Mouse (Mus musculus) right cerebral cortex, postnatal 14 days (tissue): Measurements from ENCODE around the gene Fam168a.

Experiments
- DNase-seq: peaks from one replicate; pipeline ENCODE4 v3.0.0; 2022

The Fam168a gene

GRCm38 (mm10) chr7:100871355-100871754 is 164.9 kb downstream of the Fam168a start:
- DNase-seq = no peak

DNA sequence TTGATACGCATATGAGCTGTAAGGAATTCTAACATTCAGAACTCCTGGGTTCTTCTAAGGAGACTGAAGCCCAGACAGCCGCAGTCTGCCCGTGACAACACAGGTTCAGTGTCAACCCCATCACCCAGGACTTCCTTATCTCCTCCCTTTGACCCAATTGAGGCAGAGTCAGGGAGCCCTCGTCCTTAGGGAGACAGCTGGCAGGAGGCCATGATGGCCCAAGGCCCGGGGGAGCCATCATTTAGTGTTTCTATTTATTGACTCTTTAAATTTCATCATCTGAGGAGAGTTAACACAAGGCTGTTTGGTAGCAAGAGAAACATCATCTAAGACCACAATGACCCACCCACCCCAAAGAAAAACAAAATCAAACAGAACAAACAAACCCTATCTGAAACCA is 165.5 kb downstream of the Fam168a start:
- DNase-seq = no peak

GRCm38 (mm10) chr7:100873197-100873596 is 166.8 kb downstream of the Fam168a start:
- DNase-seq = no peak

GRCm38 (mm10) chr7:100875822-100876221 is 169.4 kb downstream of the Fam168a start:
- no peak for DNase-seq

GRCm38 (mm10) chr7:100876293-100876692 is 169.9 kb downstream of the Fam168a start:
- no peak for DNase-seq

DNA sequence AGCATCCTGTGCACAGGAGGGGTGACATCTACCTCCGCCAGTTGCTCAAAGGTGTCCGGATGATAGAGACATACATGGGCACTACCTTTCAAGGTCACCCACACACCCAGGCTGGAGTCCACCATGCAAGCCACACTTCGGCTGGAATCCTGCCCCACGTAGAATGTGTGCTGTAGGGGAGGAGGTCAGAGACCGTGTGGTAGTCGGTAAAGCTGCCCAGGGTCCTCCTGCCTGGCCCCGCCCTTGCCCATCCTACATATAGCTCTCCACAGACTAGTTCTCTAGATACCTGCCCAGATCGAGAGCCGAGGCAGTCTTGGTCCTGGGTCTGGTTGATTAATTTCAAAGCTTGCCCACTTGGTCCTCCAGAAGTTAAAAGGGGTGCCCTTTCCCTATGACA is 170.3 kb downstream of the Fam168a start:
- no peak for DNase-seq

- DNase-seq = peak; percentile 80
These were observed 173.2 kb downstream of the Fam168a start for GRCm38 (mm10) chr7:100879595-100879994.

GRCm38 (mm10) chr7:100881531-100881930 is 175.1 kb downstream of the Fam168a start:
- DNase-seq = no peak

DNA sequence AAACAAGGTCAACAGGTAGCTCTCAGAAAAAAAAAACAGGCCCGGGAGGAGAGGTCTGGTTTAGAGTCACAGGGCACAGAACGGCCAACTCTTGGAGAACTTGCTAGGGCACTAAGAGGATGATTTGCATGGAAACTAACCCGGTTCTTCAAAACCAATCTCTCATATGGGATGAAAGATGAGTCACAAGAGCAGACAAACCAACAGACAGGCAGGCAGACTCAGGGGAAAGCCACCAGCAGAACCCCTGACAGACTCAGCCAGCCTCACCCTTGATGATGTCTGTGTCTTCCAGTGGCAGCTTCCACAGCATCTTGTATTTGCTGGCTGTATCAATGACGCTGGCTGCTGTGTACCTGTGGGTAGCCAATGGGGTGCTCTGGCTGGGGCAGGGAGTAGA is 175.5 kb downstream of the Fam168a start:
- no peak for DNase-seq

DNA sequence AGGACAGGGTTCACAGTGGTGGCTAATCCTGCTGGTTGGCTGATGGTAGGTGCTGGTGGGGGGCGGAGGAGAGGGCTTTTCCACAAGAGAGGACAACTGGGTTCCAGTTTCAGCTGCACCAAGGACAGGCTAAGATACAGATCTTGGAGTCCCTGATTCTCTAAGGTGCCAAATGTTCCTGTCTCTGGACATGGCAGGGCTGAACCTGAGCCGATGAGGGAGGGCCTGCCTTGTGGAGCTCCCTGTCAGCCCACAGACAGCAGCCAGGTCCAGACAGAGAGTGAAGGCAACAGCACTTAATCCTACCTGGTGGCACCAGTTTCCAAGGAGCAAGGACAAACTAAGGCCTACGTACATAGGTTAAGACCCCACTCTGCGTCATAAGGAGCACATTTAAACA is 178.0 kb downstream of the Fam168a start:
- no peak for DNase-seq

DNA sequence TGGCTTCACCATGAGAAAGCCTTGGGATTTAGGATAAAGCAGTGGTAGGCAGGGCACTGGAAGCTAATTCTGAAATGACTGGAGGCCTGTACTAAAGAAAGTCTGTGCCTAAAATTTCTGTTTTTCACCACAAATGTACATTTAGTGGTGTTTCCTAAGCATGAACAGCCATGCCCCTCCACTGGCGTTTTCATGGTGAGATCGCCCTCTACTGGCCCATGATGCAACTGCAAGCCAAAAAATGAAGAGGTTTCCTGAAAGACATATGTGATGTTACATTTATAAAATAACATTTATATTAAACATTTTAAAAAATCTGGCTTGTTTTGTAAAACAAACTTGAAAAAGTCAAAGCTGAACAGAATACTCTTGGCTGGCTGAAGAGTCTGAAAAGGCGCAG is 180.1 kb downstream of the Fam168a start:
- no peak for DNase-seq
